Mouse (Mus musculus) large intestine, adult 2 months (tissue): ENCODE results near the gene Sec24c. TPM values are rescaled to one million over a fixed set of nuclear protein-coding genes. Genes with fewer than 3 reads are reported as not detected.
"Not testable (repeated sequence)": the region's sequence is repeated elsewhere in the genome, so short reads cannot be mapped to it uniquely, and the experiment has no call there.

Experiments
- DNase-seq: peaks from one replicate; pipeline ENCODE4 v3.0.0-alpha.2; 2012; ENCODE audit warnings: low read depth, low spot score
- WGBS: fragments of 180-500 bp; shearing (Covaris S2); methylation state at CpG from one replicate; pipeline ENCODE4 v1.1.7; 2018; 5-methylcytosine and 5-hydroxymethylcytosine counted together
- polyA plus RNA-seq: library from polyadenylated mRNA; depleted of rRNA; stranded (reverse); fragments of >200 nt; gene quantifications from 2 replicates; pipeline ENCODE4 v1.2.3, GENCODE M21; 2012

The Sec24c gene
- polyA plus RNA-seq, 1 experiment: 117 TPM

DNA sequence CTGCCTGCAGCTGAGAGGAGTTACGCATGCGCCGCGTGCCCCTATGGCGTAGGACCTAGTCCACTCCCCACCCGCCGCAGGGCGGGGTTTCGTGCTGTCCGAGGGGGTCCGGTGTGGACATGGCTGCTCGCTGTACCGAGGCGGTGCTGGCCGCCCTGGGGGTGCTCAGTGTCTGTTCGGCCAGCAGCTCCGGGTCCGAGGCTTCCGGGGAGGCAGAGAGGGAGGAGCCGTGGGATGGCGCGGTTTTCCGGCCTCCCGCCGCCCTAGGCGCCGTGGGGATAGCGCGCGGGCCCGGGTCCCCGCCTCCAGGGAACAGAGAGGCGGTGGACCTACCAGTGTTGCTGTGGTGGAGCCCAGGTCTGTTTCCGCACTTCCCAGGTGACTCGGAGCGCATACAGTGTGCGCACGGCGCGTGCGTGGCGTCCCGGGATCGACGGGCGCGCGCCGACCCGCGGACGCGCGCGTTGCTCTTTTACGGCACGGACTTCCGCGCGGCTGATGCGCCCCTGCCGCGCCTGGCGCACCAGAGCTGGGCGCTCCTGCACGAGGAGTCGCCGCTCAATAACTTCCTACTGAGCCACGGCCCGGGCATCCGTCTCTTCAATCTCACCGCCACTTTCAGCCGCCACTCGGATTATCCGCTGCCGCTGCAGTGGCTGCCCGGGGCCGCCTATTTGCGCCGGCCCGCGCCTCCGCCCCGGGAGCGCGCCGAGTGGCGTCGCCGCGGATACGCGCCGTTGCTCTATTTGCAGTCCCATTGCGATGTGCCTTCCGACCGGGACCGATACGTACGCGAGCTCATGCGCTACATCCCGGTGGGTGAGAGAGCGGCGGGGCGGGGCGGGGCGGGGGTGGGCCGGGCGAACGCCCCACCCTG, 21.0 kb downstream of the Sec24c start, which contains the start of gene Fut11:
Gene Fut11, plus strand, starts transcription at position 85 of the 877 bp plus-strand sequence.
- under 1% methylated on average over 111 of the region's 111 CpGs for WGBS
- no peak for DNase-seq

GRCm38 (mm10) chr14:20695761-20696520, 21.8 kb downstream of the Sec24c start:
- no peak for DNase-seq
- 10% methylated on average over 24 of the region's 27 CpGs for WGBS

GRCm38 (mm10) chr14:20696986-20697385, 22.9 kb downstream of the Sec24c start:
- 24% methylated on average over 1 of the region's 1 CpGs for WGBS
- DNase-seq: no peak

DNA sequence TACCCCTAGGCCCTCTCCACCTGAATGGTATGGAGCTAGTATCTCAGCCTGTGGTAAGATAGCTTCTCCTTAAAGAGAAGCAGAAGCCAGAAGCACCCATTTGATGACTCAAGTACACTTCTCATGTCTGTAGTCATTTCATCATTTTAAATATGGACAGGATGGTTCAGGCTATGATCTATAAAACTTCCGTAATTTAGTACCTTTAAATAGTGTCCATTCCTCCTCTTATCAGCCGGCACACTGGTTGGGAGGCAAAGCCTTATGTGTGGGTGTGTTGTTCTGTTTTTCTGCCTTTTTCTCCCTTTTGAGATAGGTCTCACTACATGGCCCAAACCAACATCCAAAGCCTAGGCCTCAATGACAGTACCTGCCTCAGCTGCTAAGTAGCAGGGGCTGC, 24.4 kb downstream of the Sec24c start:
- WGBS: 76% methylated on average over 2 of the region's 2 CpGs
- no peak for DNase-seq

DNA sequence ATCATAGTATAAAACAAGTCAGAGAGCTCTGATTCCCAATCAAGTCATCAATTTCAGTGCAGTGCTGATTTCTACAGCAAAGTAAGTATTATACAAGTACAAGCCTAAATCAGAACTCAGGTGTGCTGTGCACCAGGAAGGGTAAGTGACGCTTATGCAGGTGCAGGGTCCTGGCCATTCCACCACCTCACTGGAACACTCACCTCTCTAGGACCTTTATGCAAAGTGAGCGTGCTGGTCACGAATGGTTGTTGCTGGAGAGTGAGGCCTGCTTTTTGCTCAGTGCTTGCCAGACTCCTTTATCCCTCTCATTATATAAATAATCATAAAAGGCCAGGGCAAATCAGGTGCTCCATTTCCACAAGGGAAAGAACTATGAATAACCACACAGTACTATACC, 26.3 kb downstream of the Sec24c start:
- 59% methylated on average over 3 of the region's 3 CpGs for WGBS
- no peak for DNase-seq

DNA sequence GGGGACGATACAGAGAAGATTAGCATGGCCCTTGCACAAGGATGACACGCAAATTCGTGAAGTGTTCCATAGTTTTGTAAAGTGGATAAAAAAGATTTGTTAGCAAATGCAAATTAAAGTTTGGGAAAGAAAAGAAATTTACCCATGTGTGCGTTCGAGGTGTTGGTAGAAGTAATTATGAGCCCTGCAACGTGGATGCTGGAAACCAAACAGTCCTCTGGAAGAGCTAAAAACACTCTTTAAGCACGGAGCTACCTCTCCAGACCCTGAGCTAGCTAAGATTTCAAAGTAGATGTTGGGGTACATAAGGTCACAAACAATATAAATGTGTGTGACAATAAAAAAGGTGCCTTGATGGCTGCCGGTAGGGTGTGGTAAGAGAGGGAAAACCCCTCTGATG, 27.4 kb downstream of the Sec24c start:
- WGBS: 46% methylated on average over 8 of the region's 8 CpGs
- DNase-seq: no peak

GRCm38 (mm10) chr14:20702096-20702740, 28.1 kb downstream of the Sec24c start:
- no peak for DNase-seq
- WGBS: 3% methylated on average over 15 of the region's 15 CpGs

DNA sequence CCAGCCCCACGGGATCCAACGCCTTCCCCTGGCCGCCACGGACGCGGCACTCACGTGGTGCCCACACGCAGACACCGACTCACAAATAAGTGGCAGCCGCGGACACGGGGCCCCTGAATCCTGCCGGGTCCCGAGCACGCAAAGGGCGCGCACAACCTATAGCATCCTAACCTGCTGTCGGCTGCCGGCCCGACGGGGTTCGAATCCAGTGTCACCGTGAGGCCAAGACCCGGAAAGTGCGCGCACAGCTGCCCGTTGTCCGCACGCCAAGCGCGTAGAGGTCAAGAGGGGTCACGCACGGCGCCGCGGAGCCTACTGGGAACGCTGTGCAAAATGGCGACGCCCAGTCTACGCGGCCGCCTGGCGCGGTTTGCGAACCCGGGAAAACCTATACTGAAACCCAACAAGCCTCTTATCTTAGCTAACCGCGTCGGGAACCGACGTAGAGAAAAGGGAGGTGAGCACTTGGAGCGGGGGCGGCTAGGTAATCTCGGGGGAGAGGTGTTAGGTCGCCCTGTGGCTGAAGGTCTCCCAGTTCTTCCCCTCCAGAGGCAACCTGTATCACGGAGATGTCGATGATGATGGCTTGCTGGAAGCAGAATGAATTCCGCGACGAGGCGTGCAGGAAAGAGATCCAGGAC, 28.8 kb downstream of the Sec24c start, which contains the start of gene Chchd1:
Gene Chchd1, plus strand, starts transcription at position 266 of the 641 bp plus-strand sequence.
- under 1% methylated on average over 61 of the region's 61 CpGs for WGBS
- no peak for DNase-seq

GRCm38 (mm10) chr14:20703461-20703860, 29.4 kb downstream of the Sec24c start:
- WGBS: 5% methylated on average over 8 of the region's 8 CpGs

GRCm38 (mm10) chr14:20707201-20708190, 33.4 kb downstream of the Sec24c start, which contains the start of gene Zswim8:
Gene Zswim8 (plus strand): TSS chr14:20707552.
- peak; percentile 83 for DNase-seq
- under 1% methylated on average over 79 of the region's 80 CpGs for WGBS

More at GRCm38 (mm10) chr14:20703461-20703860, 29.4 kb downstream of the Sec24c start:
- not testable (repeated sequence) for DNase-seq

DNA sequence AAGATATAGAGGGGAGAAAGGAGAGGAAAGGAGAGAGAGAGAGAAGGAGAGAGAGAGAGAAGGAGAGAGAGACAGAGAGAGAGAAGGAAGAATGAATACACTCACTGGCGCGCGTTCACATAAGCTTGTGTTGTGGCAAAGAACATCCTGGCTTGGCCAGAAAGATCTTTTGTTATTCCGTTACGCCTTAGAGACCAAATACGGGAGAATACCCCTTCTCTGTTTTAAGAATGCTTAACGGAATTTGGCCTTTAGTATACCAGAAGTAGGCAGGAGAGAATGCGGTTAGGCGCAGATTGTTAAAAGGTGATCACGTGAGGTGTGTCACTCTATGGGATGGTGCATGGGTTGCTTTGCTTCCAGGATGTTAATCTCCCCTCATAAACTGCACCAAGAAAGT, 34.1 kb downstream of the Sec24c start:
- WGBS: 2% methylated on average over 10 of the region's 10 CpGs
- DNase-seq: no peak

GRCm38 (mm10) chr14:20713832-20714231, 39.7 kb downstream of the Sec24c start:
- WGBS: 60% methylated on average over 11 of the region's 11 CpGs
- DNase-seq: no peak

DNA sequence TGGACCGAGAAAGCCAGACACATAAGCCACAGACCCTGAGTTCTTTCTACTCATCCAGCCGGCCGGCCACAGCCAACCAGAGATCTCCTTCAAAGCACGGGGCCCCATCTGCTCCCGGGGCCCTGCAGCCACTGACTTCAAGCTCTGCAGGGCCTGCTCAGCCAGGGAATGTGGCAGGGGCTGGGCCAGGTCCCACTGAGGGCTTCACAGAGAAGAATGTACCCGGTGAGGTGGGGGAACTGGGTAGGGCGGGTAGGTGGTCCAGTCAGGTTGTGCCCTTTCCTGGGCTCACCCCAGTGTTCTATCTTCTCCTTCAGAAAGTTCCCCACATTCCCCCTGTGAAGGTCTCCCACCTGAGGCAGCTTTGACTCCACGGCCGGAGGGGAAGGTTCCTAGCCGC, 44.3 kb downstream of the Sec24c start:
- 90% methylated on average over 10 of the region's 10 CpGs for WGBS
- no peak for DNase-seq

DNA sequence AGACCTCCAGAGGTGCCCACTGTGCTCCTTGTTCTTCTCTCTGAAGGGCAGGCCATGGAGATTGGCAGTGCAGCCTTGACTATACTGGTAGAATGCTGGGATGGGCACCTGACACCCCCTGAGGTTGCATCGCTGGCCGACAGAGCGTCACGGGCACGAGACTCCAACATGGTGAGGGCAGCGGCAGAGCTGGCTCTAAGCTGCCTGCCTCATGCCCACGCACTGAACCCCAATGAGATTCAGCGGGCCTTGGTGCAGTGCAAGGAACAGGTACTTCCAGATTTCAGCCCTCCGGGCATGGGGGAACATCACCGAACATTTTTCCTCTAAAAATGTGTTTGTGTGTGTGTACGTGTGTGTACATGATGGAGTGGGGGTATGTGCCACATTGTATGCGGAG, 45.7 kb downstream of the Sec24c start:
- 92% methylated on average over 12 of the region's 12 CpGs for WGBS
- no peak for DNase-seq

DNA sequence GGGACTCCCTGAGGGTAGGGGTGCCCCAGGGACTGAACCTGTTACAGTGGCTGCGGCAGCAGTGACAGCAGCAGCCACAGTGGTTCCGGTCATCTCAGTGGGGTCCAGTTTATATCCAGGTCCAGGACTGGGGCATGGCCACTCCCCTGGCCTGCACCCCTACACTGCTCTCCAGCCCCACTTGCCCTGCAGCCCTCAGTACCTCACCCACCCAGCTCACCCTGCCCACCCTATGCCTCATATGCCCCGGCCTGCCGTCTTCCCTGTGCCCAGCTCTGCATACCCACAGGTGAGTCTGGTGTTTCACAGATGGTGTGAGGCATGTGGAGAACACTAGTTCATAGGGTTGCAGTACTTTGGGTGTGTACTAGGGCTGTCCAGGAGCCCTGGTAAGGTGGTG, 47.3 kb downstream of the Sec24c start:
- DNase-seq: no peak
- 79% methylated on average over 4 of the region's 4 CpGs for WGBS

DNA sequence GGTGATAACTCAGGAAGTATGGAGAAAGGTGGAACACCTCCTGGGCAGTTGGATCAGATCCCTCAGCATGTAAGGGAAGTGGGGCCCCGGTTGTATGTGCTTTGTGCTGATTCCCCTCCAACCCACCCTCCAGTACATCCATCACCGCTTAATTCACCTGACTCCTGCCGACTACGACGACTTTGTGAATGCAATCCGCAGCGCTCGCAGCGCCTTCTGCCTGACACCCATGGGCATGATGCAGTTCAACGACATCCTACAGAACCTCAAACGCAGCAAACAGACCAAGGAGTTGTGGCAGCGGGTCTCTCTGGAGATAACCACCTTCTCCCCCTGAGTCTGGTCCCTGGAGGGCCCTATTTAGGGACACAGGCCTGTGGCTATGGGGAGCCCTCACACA, 48.9 kb downstream of the Sec24c start:
- WGBS: 92% methylated on average over 12 of the region's 12 CpGs

GRCm38 (mm10) chr14:20724043-20724442, 49.9 kb downstream of the Sec24c start:
- no peak for DNase-seq
- 9% methylated on average over 5 of the region's 5 CpGs for WGBS

More for the DNA sequence above, 48.9 kb downstream of the Sec24c start:
- DNase-seq: no peak

DNA sequence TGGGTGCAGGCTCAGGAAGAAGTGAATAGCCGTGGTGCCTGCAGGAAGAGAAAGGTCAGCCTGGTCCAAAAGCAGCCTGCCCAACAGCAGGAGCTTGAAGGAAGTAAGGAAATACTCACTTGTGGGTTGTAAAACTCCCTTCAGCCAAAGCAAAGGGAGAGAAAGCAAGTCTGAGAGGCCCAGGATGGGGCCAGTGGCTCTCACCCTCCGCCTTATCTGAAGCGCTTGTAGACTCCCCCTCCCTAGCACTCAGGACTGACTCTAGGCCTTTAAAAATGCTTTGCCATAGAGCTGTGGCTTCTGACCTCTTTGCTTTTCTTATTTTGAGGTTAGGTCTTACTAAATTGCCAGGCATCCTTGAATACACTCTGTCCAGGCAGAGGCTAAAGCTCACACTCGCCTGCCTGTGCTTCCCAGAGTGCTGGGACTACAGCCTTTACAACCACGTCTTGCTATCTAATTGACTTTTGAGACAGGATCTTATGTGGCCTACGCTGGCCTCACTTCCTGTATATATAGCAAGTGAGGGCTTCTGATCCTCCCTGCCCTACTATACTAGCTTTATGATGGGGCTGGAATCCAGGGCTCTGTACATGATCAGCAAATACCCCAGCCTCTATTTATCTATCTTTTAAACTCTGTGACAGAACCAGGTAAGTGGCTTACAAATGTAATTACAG, 51.7 kb downstream of the Sec24c start:
- DNase-seq: no peak
- 62% methylated on average over 6 of the region's 6 CpGs for WGBS
